In the genomic region with DNA sequence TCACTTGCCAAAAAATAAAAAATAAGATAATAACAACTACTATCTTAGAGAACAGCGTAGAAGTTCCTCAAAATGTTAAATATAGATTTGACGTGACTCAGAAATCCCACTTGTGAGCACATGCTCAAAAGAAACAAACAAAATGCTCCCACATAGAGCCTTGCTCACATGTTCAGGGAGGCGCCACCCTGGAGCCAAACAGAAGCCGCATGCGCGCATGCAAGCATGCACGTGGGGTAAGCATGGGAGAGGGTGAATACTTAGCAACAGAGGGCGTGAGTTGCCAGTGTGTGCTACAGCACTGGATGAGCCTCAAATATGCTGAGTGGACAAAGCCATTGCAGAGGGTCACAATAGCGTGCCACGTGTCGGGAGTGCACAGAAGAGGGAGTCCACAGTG, we compare ENCODE assay signal across 11 mouse cellular contexts. TPM values are rescaled to one million over a fixed set of nuclear protein-coding genes. Genes with fewer than 3 reads are reported as not detected.
A peak's percentile ranks its signal among the peaks of the same experiment; 100 is the strongest.
DNase-seq lines count a peak whose midpoint lies in the region; TF ChIP-seq lines count a peak whose summit lies in the region.
"Had no signal": no experiment of that assay in that cellular context is flagged by ENCODE, and none has a peak within 500 bp of the region (broad histone marks: within the 10 kb centered on the region; RNA-seq: fewer than 3 reads in every experiment).

No protein-coding gene starts in this region.

- H3K36me3 ChIP-seq in thymus, adult 2 months (ENCODE audit: control insufficient read depth, insufficient read depth, low read length), result no peaks in the 10 kb centered on the region
- H3K36me3 ChIP-seq: embryonic facial prominence, embryonic 15.5 days; heart, embryonic 13.5 days; limb, embryonic 12.5 days had no signal

- H3K27me3 ChIP-seq in thymus, adult 2 months (ENCODE audit: control insufficient read depth, insufficient read depth, low read length), result no peaks in the 10 kb centered on the region
- H3K27me3 ChIP-seq: embryonic facial prominence, embryonic 15.5 days; heart, embryonic 13.5 days; limb, embryonic 12.5 days had no signal

- WGBS in thymus, adult 2 months, result 85% methylated on average over 11 of the region's 11 CpGs

- TF ChIP-seq POLR2A in thymus, adult 2 months (IDR thresholded peaks at IDR 0.05; ENCODE audit: control insufficient read depth, extremely low read depth, insufficient read depth, low read length, poor library complexity), result no peak

- TF ChIP-seq CTCF in thymus, adult 2 months (IDR thresholded peaks at IDR 0.05; ENCODE audit: borderline replicate concordance, control insufficient read depth, extremely low read depth, insufficient read depth, low read length, poor library complexity), result no peak

- peak; percentile 34 for DNase-seq in adrenal gland, adult 2 months
- DNase-seq in adrenal gland, adult 8-10 months, result no peak
- peak; percentile 56 for DNase-seq in lung, adult 18-20 months
- DNase-seq in lung, postnatal 10 days, result no peak
- DNase-seq in left cerebral cortex, adult 9 months (ENCODE audit: low spot score in 2 of 2), result peak; percentile 66 to 77
- DNase-seq in skeletal muscle tissue, adult 2 months (ENCODE audit: low read depth, low spot score), result peak; percentile 78
- no peak for DNase-seq in thymus, adult 2 months
- no peak for DNase-seq in MN1 (ENCODE audit: low spot score)

- peaks cover 38% of the 10 kb centered on the region for H3K4me1 ChIP-seq in thymus, adult 2 months (replicated peaks; ENCODE audit: control insufficient read depth, insufficient read depth, low read length)

- H3K27ac ChIP-seq in thymus, adult 2 months (ENCODE audit: control insufficient read depth, insufficient read depth, low read length), result no peak overlapping the region
- H3K27ac ChIP-seq: embryonic facial prominence, embryonic 15.5 days; heart, embryonic 13.5 days; limb, embryonic 12.5 days had no signal

- H3K4me3 ChIP-seq in thymus, adult 2 months (ENCODE audit: control insufficient read depth, insufficient read depth, low read length), result no peak overlapping the region
- H3K4me3 ChIP-seq: embryonic facial prominence, embryonic 15.5 days; heart, embryonic 13.5 days; limb, embryonic 12.5 days had no signal

RNA-seq across cellular contexts. Expression of a gene that starts 19.7 kb away (rescaled TPM):
- 10 to 100 TPM; 10.1 to 17.1 TPM for total RNA-seq in adrenal gland, adult 2 months (2021)
- 26.4 and 40.6 TPM in 2 replicates for polyA plus RNA-seq in adrenal gland, adult 2 months (2012; rRNA removed)
- total RNA-seq in adrenal gland, adult 8-10 months (2022), result 10 to 100 TPM; 21.9 to 25.7 (median 24.0) TPM
- polyA plus RNA-seq in thymus, adult 2 months (2012; rRNA removed), result 56.5 and 58.1 TPM in 2 replicates

RNA-seq across cellular contexts. Expression of a gene that starts 28.9 kb away (rescaled TPM):
- 10 to 100 TPM; 14.8 to 24.8 TPM for total RNA-seq in adrenal gland, adult 2 months (2021)
- polyA plus RNA-seq in adrenal gland, adult 2 months (2012; rRNA removed), result 14.6 and 17.9 TPM in 2 replicates
- total RNA-seq in adrenal gland, adult 8-10 months (2022), result 10 to 100 TPM; 20.4 to 26.2 (median 24.3) TPM
- polyA plus RNA-seq in thymus, adult 2 months (2012; rRNA removed), result 8.4 and 10.6 TPM in 2 replicates

RNA-seq across cellular contexts. Expression of a gene that starts 38.1 kb away (rescaled TPM):
- total RNA-seq in adrenal gland, adult 2 months (2021), result 10 to 100 TPM; 28.8 to 35.6 TPM
- 59.5 and 66.8 TPM in 2 replicates for polyA plus RNA-seq in adrenal gland, adult 2 months (2012; rRNA removed)
- total RNA-seq in adrenal gland, adult 8-10 months (2022), result 10 to 100 TPM; 36.8 to 39.6 (median 37.9) TPM
- polyA plus RNA-seq in thymus, adult 2 months (2012; rRNA removed), result 100 and 105 TPM in 2 replicates

RNA-seq across cellular contexts. Expression of a gene that starts 55.0 kb away (rescaled TPM):
- 100 to 1,000 TPM in 1 of 2 experiments, 10 to 100 TPM in 1; 92.7 to 160 TPM for total RNA-seq in adrenal gland, adult 2 months (2021)
- 336 and 430 TPM in 2 replicates for polyA plus RNA-seq in adrenal gland, adult 2 months (2012; rRNA removed)
- total RNA-seq in adrenal gland, adult 8-10 months (2022), result 100 to 1,000 TPM in 2 of 4 experiments, 10 to 100 TPM in 2; 88.8 to 112 (median 98.8) TPM
- 450 and 565 TPM in 2 replicates for polyA plus RNA-seq in thymus, adult 2 months (2012; rRNA removed)

Comparison
In these comparisons a context has a peak if more than half of its experiments do, and no peak if none do; other contexts are left out.
1. DNase-seq: peak in adrenal gland, adult 2 months (single experiment), lung, adult 18-20 months (2 of 2), left cerebral cortex, adult 9 months (2 of 2) and skeletal muscle tissue, adult 2 months (single experiment); none in adrenal gland, adult 8-10 months (single experiment), lung, postnatal 10 days (single experiment), thymus, adult 2 months (single experiment) and MN1 (single experiment).